Mouse (Mus musculus) midbrain, embryonic 13.5 days (tissue): ENCODE measurements around the gene Gp1ba. TPM values are rescaled to one million over a fixed set of nuclear protein-coding genes. Genes with fewer than 3 reads are reported as not detected.
A peak's percentile ranks its signal among the peaks of the same experiment; 100 is the strongest.

Experiments
- ATAC-seq: fragments of 200-750 bp; cut with Nextera tagmentation; 2 replicates; pipeline ENCODE4 v1.8.0; 2017; ENCODE audit warnings: mild to moderate bottlenecking, moderate TSS enrichment, moderate library complexity
- H3K27ac ChIP-seq: fragments of 300-500 bp; sonication (generic); 2 replicates; pipeline ENCODE4 v1.5.1; 2015; ENCODE audit warnings: inconsistent platforms, mild to moderate bottlenecking, moderate library complexity
- H3K27me3 ChIP-seq: fragments of 300-500 bp; sonication (generic); 2 replicates; pipeline ENCODE4 v1.6.1; 2015; ENCODE audit warnings: mild to moderate bottlenecking, inconsistent platforms
- H3K36me3 ChIP-seq: fragments of 300-500 bp; sonication (generic); 2 replicates; pipeline ENCODE4 v1.6.1; 2015; ENCODE audit warnings: mild to moderate bottlenecking, inconsistent platforms
- H3K4me1 ChIP-seq: fragments of 300-500 bp; sonication (generic); replicated peaks from 2 replicates; pipeline ENCODE4 v1.6.1; 2015; ENCODE audit warnings: inconsistent platforms
- H3K4me2 ChIP-seq: fragments of 300-500 bp; sonication (generic); replicated peaks from 2 replicates; pipeline ENCODE4 v1.6.1; 2015; ENCODE audit warnings: moderate library complexity, mild to moderate bottlenecking, inconsistent platforms
- H3K4me3 ChIP-seq: fragments of 300-500 bp; sonication (generic); replicated peaks from 2 replicates; pipeline ENCODE4 v1.5.1; 2015; ENCODE audit warnings: mild to moderate bottlenecking, inconsistent platforms
- H3K9ac ChIP-seq: fragments of 300-500 bp; sonication (generic); replicated peaks from 2 replicates; pipeline ENCODE4 v1.6.1; 2015; ENCODE audit warnings: mild to moderate bottlenecking, inconsistent platforms
- H3K9me3 ChIP-seq: fragments of 300-500 bp; sonication (generic); 2 replicates; pipeline ENCODE4 v1.6.1; 2016; ENCODE audit warnings: mild to moderate bottlenecking, inconsistent platforms
- WGBS: fragments of 180-500 bp; shearing (Covaris S2); methylation state at CpG from one replicate; pipeline ENCODE4 v1.1.7; 2015; 5-methylcytosine and 5-hydroxymethylcytosine counted together
- polyA plus RNA-seq: library from polyadenylated mRNA; unstranded; fragments of >200 nt; fragmentation: Nextera tagmentation; extraction: Ambion mirVana; gene quantifications from 2 replicates; pipeline ENCODE4 v1.2.1, GENCODE M21; 2015

Gp1ba gene
- polyA plus RNA-seq, 1 experiment from 2014 or later, result 0.26 TPM

GRCm38 (mm10) chr11:70637764-70638163, 1.2 kb upstream of the Gp1ba start:
- H3K4me3 ChIP-seq, result no peak overlapping the region
- no peaks in the 10 kb centered on the region for H3K4me1 ChIP-seq
- no peak overlapping the region for H3K27ac ChIP-seq
- WGBS, result 91% methylated on average over 1 of the region's 1 CpGs
- H3K9me3 ChIP-seq, result no peaks in the 10 kb centered on the region
- no peak for ATAC-seq
- no peak overlapping the region for H3K4me2 ChIP-seq
- no peak overlapping the region for H3K9ac ChIP-seq
- no peaks in the 10 kb centered on the region for H3K27me3 ChIP-seq
- peaks cover 3% of the 10 kb centered on the region; the same call in 1 of the 2 replicates for H3K36me3 ChIP-seq

- ATAC-seq, result no peak
- peaks cover 8% of the 10 kb centered on the region; the same call in 1 of the 2 replicates for H3K36me3 ChIP-seq
- H3K4me2 ChIP-seq, result no peak overlapping the region
- no peaks in the 10 kb centered on the region for H3K9me3 ChIP-seq
- H3K4me3 ChIP-seq, result no peak overlapping the region
- H3K27ac ChIP-seq, result no peak overlapping the region
- WGBS, result 94% methylated on average over 1 of the region's 1 CpGs
- no peak overlapping the region for H3K9ac ChIP-seq
- H3K4me1 ChIP-seq, result no peaks in the 10 kb centered on the region
- H3K27me3 ChIP-seq, result no peaks in the 10 kb centered on the region
These were observed 629 bp upstream of the Gp1ba start for GRCm38 (mm10) chr11:70638293-70638692.

GRCm38 (mm10) chr11:70639976-70640375, 1.1 kb downstream of the Gp1ba start:
- no peak for ATAC-seq
- Histone ChIP-seq H3K9ac (no peak overlapping the region), H3K4me2 (no peak overlapping the region), H3K9me3 (no peaks in the 10 kb centered on the region), H3K27me3 (no peaks in the 10 kb centered on the region), H3K27ac (no peak overlapping the region), H3K36me3 (peaks cover 24% of the 10 kb centered on the region), H3K4me1 (peaks cover 2% of the 10 kb centered on the region), H3K4me3 (no peak overlapping the region)
- WGBS, result 90% methylated on average over 8 of the region's 8 CpGs

DNA sequence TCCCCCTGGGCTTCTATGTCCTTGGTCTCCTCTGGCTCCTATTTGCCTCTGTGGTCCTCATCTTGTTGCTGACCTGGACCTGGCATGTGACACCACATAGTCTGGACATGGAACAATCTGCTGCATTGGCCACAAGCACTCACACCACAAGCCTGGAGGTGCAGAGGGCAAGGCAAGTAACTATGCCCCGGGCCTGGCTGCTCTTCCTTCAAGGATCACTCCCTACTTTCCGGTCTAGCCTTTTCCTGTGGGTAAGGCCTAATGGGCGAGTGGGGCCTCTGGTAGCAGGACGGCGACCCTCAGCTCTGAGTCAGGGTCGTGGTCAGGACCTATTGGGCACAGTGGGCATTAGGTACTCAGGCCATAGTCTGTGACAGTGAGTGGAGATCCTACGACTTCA, 2.3 kb downstream of the Gp1ba start:
- Histone ChIP-seq H3K36me3 (peaks cover 28% of the 10 kb centered on the region), H3K27ac (no peak overlapping the region), H3K27me3 (no peaks in the 10 kb centered on the region), H3K9ac (no peak overlapping the region), H3K4me1 (peaks cover 14% of the 10 kb centered on the region), H3K4me2 (no peak overlapping the region), H3K4me3 (no peak overlapping the region), H3K9me3 (no peaks in the 10 kb centered on the region)
- no peak for ATAC-seq
- 88% methylated on average over 7 of the region's 7 CpGs for WGBS

- H3K4me2 ChIP-seq, result no peak overlapping the region
- H3K36me3 ChIP-seq, result peaks cover 28% of the 10 kb centered on the region
- WGBS, result 91% methylated on average over 6 of the region's 6 CpGs
- no peak overlapping the region for H3K9ac ChIP-seq
- no peaks in the 10 kb centered on the region for H3K9me3 ChIP-seq
- no peak overlapping the region for H3K27ac ChIP-seq
- no peaks in the 10 kb centered on the region for H3K27me3 ChIP-seq
- H3K4me1 ChIP-seq, result peaks cover 22% of the 10 kb centered on the region
- H3K4me3 ChIP-seq, result no peak overlapping the region
- no peak for ATAC-seq
These were observed 4.1 kb downstream of the Gp1ba start for GRCm38 (mm10) chr11:70643051-70643450.

DNA sequence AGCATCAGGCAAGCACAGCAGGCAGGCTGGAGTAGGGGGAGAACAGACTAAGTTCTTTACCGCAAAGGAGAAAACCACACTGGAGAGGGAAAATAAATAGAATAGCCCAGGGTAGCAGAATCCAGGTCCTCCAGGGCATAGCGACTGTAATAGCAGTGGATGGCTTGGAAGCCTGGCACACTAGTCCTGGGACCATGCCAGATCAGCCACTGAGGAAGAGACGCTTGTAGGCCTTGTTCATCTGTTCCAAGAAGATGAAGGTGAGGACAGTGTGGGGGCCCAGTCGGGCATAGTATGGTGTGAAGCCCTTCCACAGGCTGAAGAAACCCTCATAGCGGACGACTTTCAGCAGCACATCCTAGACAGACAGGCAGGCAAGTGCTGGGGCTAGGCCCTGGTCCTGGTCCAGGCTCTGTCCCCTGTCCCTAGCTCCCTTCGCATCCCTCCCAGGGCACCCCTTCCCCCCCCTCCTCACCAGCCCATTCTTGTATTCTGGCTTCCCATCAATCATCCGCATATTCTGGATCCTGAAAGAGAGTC, 5.7 kb downstream of the Gp1ba start:
- H3K27me3 ChIP-seq, result no peaks in the 10 kb centered on the region
- H3K4me3 ChIP-seq, result no peak overlapping the region
- H3K4me2 ChIP-seq, result no peak overlapping the region
- H3K4me1 ChIP-seq, result peaks cover 37% of the 10 kb centered on the region
- WGBS, result 97% methylated on average over 8 of the region's 8 CpGs
- no peaks in the 10 kb centered on the region for H3K9me3 ChIP-seq
- H3K27ac ChIP-seq, result no peak overlapping the region
- no peak overlapping the region for H3K9ac ChIP-seq
- ATAC-seq, result no peak
- peaks cover 38% of the 10 kb centered on the region for H3K36me3 ChIP-seq

- 94% methylated on average over 12 of the region's 12 CpGs for WGBS
- Histone ChIP-seq H3K36me3 (peaks cover 48% of the 10 kb centered on the region), H3K4me3 (peak overlapping the region; percentile 72), H3K9ac (peak overlapping the region; percentile 92), H3K4me1 (peaks cover 39% of the 10 kb centered on the region), H3K4me2 (peak overlapping the region; percentile 90), H3K9me3 (no peaks in the 10 kb centered on the region), H3K27me3 (no peaks in the 10 kb centered on the region), H3K27ac (peak overlapping the region; percentile 92; the same call in 1 of the 2 replicates)
- 0 out of 2 replicates have a peak, but pooled peaks have one; percentile 1 for ATAC-seq
These were observed 6.7 kb downstream of the Gp1ba start for GRCm38 (mm10) chr11:70645461-70646258.

GRCm38 (mm10) chr11:70646259-70646555, 7.3 kb downstream of the Gp1ba start:
- ATAC-seq, result peak; percentile 10; the same call in 1 of the 2 replicates
- H3K4me1 ChIP-seq, result peaks cover 42% of the 10 kb centered on the region

DNA sequence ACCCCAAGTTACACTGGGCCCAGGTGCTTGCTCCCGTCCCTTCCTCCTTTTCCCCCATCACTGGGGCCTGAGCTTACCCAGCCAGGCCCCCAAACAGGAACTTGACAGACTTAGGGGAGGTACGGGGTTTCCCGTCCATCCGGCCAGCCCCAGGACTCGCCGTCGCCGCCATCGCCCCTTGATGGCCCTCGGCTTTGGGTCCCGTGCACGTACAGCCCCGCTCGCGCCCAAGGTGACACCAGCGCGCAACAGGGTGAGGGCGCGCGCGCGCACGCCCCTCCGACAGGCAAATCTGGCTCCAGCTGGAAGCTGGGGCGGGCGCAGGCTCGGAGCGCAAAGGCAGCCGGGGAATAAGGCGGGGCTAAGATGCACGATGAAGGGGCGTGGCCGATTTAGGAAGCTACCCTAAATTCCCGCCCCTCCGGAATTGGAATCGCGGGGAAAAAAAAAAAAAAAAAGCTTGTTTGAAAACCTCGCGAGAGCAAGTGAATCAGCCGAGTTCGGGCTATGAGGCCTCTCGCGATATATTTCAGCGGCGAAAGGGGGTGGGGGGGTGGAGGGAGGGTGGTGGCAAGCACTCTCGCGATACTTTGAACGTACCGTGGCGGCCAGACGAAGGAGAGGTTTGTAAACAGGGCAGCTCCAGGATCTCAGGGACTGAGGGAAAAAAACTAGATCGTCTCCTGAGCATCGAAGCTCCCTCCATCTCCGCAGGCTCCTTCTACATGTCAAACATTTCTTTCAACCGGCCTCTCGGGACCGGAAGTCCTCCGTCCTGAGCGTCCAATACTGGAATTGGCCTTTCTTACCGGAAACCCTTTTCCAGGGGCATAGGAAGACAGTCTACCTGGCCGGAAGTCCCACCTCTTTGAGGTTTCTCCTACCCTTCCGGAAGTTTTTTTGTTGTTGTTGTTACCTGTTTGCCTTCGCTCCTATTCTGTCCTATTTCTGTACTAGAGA, 8.0 kb downstream of the Gp1ba start, which contains the start of the genes Rnf167 and Slc25a11:
Gene Rnf167, plus strand, starts transcription at position 545 of the 960 bp plus-strand sequence.
Gene Slc25a11, minus strand, starts transcription at position 789 of the 960 bp plus-strand sequence.
- no peaks in the 10 kb centered on the region for H3K27me3 ChIP-seq
- H3K4me2 ChIP-seq, result peak within 1 kb of the TSS; percentile 98
- WGBS, result under 1% methylated on average over 63 of the region's 63 CpGs
- H3K4me3 ChIP-seq, result peak within 1 kb of the TSS; percentile 72
- H3K36me3 ChIP-seq, result peaks cover 60% of the 10 kb centered on the region
- no peaks in the 10 kb centered on the region for H3K9me3 ChIP-seq
- H3K27ac ChIP-seq, result peak within 1 kb of the TSS; percentile 92
- H3K9ac ChIP-seq, result peak within 1 kb of the TSS; percentile 92
- peak; percentile 88 for ATAC-seq
- H3K4me1 ChIP-seq, result peaks cover 47% of the 10 kb centered on the region

More at GRCm38 (mm10) chr11:70646259-70646555, 7.3 kb downstream of the Gp1ba start:
- Histone ChIP-seq H3K4me2 (peak overlapping the region; percentile 90), H3K36me3 (peaks cover 53% of the 10 kb centered on the region), H3K9ac (peak overlapping the region; percentile 92), H3K27ac (peak overlapping the region; percentile 92), H3K9me3 (no peaks in the 10 kb centered on the region), H3K4me3 (peak overlapping the region; percentile 72), H3K27me3 (no peaks in the 10 kb centered on the region)
- 25% methylated on average over 3 of the region's 3 CpGs for WGBS

- peak overlapping the region; percentile 92 for H3K27ac ChIP-seq
- peaks cover 65% of the 10 kb centered on the region for H3K36me3 ChIP-seq
- WGBS, result 4% methylated on average over 28 of the region's 28 CpGs
- peak overlapping the region; percentile 98 for H3K4me2 ChIP-seq
- peak overlapping the region; percentile 83 for H3K9ac ChIP-seq
- no peaks in the 10 kb centered on the region for H3K9me3 ChIP-seq
- peak; percentile 35 for ATAC-seq
- H3K4me3 ChIP-seq, result peak overlapping the region; percentile 72
- peaks cover 56% of the 10 kb centered on the region for H3K4me1 ChIP-seq
- no peaks in the 10 kb centered on the region for H3K27me3 ChIP-seq
These were observed 8.9 kb downstream of the Gp1ba start for GRCm38 (mm10) chr11:70647716-70648420.

- peak overlapping the region; percentile 83 for H3K9ac ChIP-seq
- ATAC-seq, result no peak
- H3K4me2 ChIP-seq, result peak overlapping the region; percentile 98
- H3K9me3 ChIP-seq, result no peaks in the 10 kb centered on the region
- WGBS, result 89% methylated on average over 4 of the region's 4 CpGs
- no peaks in the 10 kb centered on the region for H3K27me3 ChIP-seq
- peak overlapping the region; percentile 72 for H3K4me3 ChIP-seq
- no peak overlapping the region for H3K27ac ChIP-seq
- peaks cover 61% of the 10 kb centered on the region for H3K4me1 ChIP-seq
- peaks cover 60% of the 10 kb centered on the region for H3K36me3 ChIP-seq
These were observed 9.6 kb downstream of the Gp1ba start for GRCm38 (mm10) chr11:70648512-70648911.
